Mouse (Mus musculus) R1 (cell line): ENCODE measurements at regions not wholly inside any gene's neighbourhood (a gene's known extent, or its start where the extent isn't known, plus 50 kb on each side); places are given as distances from the start of the nearest gene placed in this dataset.
A peak's percentile ranks its signal among the peaks of the same experiment; 100 is the strongest.

Experiments used
- DNase-seq: peaks from one replicate; pipeline ENCODE4 v3.0.0-alpha.2; 2018; ENCODE audit warnings: low read depth, low spot score

DNA sequence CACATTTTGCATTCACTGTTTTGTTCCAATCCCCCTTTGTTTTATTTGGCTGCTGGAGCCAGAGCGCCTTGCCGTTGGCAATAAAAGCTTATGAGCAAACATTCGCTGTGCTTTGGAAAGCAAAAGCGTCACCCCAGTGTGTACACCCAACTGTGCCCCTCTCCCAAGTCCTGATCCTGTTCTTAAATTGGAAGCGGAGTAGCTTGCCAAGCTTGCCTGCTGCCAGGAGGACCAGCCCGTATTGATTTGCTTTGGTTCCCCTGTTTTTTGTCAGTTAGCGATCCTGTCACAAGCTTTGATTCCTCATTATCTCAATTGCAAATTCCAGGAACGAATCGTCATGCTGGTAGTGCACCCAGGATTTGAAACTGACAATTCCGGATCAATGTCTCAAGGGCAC lies 917.5 kb downstream of the Olfm4 start:
- DNase-seq = no peak

DNA sequence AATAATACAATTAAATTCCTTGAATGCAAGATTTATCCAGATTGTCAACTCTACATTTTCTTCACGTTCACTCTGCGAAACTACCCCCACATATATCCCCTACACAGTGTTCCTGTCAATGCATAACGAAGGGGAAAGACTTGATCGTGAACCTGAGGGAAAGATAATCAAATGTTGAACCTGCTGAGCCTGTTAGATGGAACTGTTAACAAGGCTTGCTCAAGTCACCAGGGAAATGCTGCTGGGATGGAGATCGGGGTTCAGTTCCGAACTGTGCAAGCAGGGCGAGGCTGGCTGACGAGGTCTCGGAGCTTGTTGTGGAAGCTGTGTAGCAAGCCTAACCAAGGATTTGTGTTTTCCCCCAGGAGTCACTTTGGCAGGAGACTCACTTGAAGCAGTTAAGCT lies 917.9 kb downstream of the Olfm4 start:
- DNase-seq = no peak

DNA sequence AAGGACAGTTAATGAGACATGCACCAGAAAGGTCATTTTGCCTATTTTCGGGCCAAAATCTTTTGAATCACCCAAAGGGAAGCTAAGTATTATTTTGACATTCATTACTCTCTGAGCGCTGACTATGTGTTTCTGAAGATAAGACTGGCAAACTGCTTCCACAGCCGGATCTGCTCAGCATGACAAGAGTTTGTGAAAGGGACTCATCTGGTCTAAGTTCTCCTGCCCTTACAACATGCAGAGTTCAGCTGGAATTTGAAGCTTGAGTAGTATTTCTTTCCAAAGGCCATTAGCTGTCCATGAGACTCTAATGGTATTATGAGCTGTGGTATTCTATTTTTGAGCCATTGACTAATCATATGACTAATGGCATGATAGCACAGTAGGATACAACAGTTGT lies 932.1 kb downstream of the Olfm4 start:
- no peak for DNase-seq

DNA sequence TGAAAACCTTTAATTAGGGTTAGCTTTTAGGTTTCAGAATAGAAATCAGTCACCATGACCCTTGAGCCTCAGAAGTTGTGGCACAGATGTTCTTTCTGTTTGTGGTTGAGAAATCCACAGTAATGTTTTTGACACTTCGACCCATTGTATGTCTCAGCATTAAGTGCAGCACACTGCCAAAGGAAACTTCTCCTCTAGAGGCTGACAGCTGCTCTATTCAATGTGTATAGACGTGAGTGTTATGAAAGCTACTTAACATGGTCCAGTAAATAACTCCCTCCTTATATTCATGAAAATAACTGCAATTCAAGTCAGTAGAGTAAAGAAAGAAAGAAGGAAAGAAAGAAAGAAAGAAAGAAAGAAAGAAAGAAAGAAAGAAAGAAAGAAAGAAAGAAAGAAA lies 939.9 kb downstream of the Olfm4 start:
- DNase-seq = no peak

DNA sequence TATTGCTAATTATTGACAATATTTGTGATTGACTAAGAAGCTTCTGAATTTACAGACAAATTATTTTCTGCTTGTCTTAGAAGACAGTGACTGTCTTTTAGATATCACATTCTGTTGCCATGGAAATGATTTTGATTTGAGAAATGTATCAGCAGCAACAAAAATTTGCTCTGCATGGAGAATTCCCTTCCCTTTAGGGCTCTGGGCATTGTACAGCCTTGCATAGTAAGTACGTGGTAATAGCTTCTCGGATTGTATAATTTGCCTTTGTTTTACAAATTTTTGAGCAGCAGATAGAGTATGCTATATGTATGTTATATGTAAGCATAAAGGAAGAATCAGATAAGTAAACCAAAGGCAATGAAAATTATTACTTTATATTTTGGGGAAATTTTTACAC lies 976.1 kb downstream of the Olfm4 start:
- no peak for DNase-seq

DNA sequence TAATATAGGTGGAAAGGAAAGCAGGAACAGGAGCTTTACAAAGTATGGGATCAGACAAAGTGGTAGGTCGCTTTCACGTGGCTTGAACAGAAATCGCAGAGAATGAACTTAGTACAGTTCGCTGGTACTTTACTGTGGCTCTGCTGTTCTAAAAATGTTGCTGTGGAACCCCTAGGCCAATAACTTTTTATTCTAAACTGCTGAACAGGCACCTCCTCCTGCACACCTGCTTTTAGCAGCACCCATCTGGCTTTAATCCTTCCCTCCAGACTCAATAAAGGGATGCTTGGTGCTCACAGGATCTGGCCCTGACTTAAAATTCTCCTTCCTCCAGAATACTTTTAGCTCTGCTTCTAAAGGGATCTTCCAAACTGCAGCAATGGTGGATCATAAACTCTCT lies 991.9 kb downstream of the Olfm4 start:
- DNase-seq = no peak

DNA sequence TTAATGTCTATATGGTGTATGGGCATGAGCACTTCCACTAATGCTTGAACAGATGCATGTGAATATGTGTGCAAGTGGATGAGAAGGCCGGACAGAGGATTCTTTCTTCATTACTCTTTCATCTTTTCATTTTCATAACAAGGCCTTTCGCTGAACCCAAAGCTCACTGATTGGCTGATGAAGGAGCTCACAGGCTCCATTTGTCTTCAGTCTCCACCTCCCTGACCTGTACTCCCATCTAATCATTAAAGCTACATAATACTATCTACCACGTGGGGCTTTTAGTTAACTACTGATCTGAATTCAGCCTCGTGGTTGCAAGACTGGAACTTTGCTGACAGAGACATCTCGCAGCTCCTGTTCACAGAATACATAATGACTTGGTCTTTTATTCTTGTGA lies 992.8 kb downstream of the Olfm4 start:
- DNase-seq = no peak

DNA sequence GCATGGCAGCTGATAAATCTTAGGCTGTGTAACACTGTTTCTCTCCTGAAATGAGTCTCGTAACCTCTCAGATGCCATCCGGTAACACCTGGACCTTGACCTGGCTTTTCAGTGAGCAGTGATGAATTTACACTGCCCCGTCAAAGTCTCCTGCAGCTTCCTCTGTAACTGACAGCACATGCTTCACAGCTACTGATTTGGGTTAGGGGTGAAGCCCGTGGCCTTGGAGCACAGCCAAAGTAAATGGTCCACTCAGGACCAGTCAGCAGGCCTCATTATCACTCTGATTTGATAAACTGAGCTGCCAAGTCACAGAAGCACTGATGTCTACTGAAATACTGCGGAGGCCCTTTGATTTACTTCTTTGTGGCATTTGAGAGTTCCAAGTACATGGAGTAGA lies 995.6 kb downstream of the Olfm4 start:
- DNase-seq = no peak

DNA sequence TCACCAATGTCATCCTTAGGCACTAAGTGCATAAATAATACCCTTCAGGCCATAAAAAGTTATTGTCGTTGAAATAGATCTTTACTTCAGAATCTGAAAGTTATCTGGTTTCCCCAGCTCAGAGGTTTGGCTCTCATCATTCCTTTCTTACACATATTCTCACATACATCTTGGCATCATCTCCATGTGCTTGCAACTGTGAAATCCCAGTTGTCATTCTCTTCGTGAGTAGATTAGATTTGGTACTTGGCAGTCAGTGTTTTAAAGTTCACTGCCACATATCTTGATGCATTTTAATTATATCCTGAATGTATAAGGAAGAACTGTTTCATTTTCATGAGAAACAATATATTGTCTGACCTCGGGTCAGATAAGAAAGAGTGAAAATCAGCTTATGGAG lies 1006.3 kb downstream of the Olfm4 start:
- DNase-seq = no peak

DNA sequence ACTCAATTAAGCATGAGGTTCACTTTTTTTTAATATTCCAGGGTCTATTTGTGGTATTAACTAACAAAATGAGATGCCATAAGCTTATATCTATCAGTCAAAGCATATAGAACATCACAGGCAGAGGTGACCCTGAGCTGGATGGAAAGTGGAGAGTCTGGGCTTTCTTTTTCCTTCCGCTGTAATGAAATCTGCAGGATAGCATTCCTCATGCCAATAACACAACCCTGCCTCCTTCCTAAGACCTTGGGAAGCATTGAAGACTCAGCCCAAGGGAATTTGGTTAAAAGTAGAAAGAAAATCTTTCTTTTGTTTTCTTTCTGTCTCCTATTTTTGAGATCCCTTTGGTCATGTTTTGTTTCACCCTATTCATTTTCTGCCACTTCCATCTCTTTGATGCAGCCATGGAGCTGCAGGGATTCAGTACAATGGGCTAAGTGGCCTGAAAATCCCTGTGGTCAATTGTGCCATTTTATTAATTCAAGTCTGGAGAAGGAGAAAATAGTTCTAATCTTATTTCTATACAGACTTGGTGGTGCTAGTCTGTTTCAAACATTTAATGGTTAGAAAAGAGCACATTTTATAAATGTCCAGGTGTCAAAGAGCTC lies 1006.9 kb downstream of the Olfm4 start:
- DNase-seq = no peak

DNA sequence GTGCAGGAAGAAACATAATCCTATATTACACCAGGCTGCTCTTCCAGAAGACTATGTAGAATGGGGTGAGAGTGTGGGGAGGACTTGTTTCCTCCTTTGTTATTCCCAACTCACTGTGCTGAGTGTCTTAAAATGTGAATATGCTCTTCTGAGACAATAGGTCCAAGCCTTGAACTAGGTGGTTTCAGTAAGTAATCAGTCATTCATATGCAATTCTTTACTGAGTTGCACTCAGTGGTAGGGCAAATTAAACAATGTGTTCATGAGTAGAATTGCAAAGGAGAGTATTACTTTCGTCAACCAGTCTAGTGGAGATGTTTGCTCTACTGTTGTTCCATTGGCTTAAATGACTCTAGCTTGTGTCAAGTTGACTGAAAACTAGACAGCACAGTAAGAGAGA lies 1015.1 kb downstream of the Olfm4 start:
- peak; percentile 48 for DNase-seq

DNA sequence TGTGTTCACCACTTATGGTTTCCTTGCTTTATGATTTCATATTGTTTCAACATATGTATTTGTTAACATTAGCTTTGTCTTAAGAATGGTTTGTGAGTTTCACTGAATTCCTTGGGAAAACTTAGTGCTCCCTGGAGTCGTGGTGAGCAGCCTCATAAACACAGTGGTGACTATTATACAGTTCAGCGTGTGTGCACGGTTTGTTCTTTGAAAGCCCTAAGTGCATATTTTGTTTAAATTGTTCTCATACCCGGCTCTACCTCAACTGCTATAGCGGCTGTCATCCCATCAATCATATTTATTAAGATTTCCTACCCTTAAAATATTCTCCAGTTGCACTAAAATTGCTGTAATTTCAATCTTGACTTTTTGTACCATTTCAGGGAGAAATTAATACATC lies 1029.3 kb downstream of the Olfm4 start:
- no peak for DNase-seq

DNA sequence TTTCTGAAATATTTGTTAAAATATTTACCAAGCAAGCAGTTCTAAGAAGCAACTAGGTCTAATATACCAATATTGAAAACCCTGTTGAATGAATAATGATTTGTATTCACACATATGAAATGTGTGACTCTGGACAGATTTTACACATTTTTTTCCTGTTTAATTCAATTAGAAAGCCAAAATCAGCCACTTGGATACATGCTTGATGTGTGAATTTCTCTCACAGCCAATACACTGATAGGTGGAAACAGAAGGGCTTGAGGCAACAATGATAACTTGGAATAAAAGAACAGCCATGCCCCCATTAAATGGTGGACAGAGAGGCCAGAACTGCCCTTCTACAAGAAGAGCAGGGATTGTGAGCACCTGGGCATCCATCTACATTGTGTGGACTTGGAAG lies 1047.6 kb downstream of the Olfm4 start:
- DNase-seq = no peak

DNA sequence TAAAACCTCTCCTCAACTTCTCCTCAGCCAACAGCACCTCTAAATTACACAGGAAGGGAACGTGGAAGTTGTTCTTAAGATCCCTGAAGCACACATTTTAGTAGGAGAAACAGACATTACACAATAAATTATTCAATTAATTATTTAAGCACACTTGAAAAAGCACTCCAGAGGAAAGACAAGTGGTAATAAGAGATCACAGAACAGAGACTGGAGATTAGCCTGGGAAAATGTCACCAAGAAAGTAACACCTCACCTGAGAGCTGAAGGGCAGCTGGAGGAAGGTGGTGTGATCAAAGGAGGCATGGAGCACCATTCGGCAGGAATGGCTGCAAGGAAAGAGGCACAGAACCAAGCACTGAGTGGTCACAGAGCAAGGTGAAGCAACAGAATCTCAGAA lies 1053.8 kb downstream of the Olfm4 start:
- no peak for DNase-seq

DNA sequence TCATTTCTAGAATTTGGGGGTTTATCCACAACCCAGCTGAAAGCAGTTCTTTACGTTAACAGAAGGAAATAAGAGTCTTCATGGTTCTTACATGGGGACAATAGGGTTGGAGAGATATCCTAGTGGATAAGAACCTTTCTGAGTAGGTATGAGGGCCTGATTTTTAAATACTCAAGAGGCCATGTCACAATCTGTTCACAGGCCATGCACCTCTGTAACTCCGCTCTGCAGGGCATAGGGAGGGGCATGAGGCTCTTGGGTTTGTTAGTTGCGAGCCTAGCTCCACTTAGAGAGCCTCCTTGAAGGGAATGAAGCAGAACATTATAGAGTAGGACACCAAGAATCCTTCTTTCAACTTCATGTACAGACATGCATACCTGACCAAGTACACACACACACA lies 1054.2 kb downstream of the Olfm4 start:
- DNase-seq = no peak
